Mouse (Mus musculus) bone marrow, adult 2 months (tissue): ENCODE results near the gene Gm10382. TPM values are rescaled to one million over a fixed set of nuclear protein-coding genes. Genes with fewer than 3 reads are reported as not detected.
A peak's percentile ranks its signal among the peaks of the same experiment; 100 is the strongest.

Experiments used
- H3K27ac ChIP-seq: fragments of 200-500 bp; 2 replicates; pipeline ENCODE4 v1.5.1; 2012; ENCODE audit warnings: low read depth, mild to moderate bottlenecking, control low read depth, inconsistent platforms, low read length; ENCODE audit not compliant: control insufficient read depth, poor library complexity, insufficient read depth
- H3K4me1 ChIP-seq: fragments of 200-500 bp; 2 replicates; pipeline ENCODE4 v1.6.1; 2011; ENCODE audit warnings: low read length; ENCODE audit not compliant: control insufficient read depth, insufficient read depth
- H3K4me3 ChIP-seq: fragments of 200-500 bp; replicated peaks from 2 replicates; pipeline ENCODE3; 2011; ENCODE audit warnings: mild to moderate bottlenecking, low read depth, low read length, control low read depth; ENCODE audit not compliant: control insufficient read depth
- CTCF ChIP-seq: fragments of 200-500 bp; IDR thresholded peaks from 2 replicates; pipeline ENCODE4 v1.5.1; 2011; ENCODE audit warnings: low read length, control low read depth; ENCODE audit not compliant: control insufficient read depth, insufficient read depth
- POLR2A ChIP-seq: fragments of 200-500 bp; IDR thresholded peaks from 2 replicates; pipeline ENCODE4 v1.6.1; 2011; ENCODE audit warnings: low read depth, mild to moderate bottlenecking, control low read depth, low read length, borderline replicate concordance; ENCODE audit not compliant: control insufficient read depth
- WGBS: fragments of 180-500 bp; shearing (Covaris S2); methylation state at CpG from one replicate; pipeline ENCODE4 v1.1.7; 2018; 5-methylcytosine and 5-hydroxymethylcytosine counted together
- polyA plus RNA-seq: library from polyadenylated mRNA; stranded (reverse); fragments of >200 nt; gene quantifications from 2 replicates; pipeline ENCODE4 v1.2.4, GENCODE M21; 2011; ENCODE audit warnings: low replicate concordance; ENCODE audit not compliant: missing spikeins, insufficient read depth, insufficient read length

The Gm10382 gene
- polyA plus RNA-seq, 1 experiment: not detected

DNA sequence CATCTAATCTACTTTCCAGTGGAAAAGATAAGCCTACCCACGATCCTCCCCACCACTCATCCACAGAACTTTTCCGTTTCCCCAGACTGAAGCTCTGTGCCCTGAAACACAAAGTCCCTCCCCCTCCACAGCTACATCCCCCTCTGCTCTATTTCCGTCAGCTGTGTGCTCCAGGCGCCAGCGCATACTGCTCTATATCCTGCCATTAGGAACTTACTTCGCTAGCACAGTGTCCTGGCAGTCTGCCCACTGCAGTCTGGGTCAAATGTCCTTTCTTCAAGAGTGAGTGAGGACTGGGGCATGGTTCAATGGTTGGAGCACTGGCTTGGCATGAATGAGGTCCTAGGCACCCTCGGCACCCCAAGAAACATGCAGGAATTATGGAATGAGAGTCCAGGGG is 25.2 kb upstream of the Gm10382 start:
- WGBS: 41% methylated on average over 7 of the region's 7 CpGs

DNA sequence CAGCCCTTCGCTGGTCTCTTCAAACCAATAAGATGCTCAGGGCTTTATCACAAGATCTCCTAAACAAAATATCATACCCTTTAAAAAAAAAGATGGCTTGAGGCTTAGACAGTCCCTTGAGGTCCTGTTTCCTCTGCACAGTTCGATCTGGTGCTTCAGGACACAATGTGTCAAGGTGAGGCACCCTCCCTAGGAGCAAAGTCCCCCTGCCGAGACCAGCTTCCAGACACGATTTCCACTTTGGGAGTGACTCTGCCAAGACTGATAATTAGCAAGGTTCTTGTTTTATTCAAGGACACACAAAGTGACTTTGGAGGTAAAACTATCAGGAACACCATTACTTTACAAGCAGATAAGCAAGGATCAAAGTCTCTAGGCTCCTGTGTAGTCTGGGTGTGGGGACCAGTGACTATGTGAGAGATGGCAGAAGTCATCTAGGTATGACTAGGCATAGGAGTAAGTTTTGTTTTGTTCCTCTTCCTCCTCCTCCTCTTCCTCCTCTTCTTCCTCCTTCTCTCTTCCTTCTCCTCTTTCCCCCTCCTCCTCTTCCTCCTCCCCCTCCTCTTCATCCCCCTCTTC is 24.2 kb upstream of the Gm10382 start:
- 75% methylated on average over 4 of the region's 4 CpGs for WGBS
- no peak overlapping the region for H3K27ac ChIP-seq
- TF ChIP-seq POLR2A (no peak), CTCF (no peak)

More for the DNA sequence above, 25.2 kb upstream of the Gm10382 start:
- H3K27ac ChIP-seq: no peak overlapping the region
- peaks cover 3% of the 10 kb centered on the region; the same call in 1 of the 2 replicates for H3K4me1 ChIP-seq
- H3K4me3 ChIP-seq: no peak overlapping the region
- TF ChIP-seq CTCF (no peak), POLR2A (no peak)

DNA sequence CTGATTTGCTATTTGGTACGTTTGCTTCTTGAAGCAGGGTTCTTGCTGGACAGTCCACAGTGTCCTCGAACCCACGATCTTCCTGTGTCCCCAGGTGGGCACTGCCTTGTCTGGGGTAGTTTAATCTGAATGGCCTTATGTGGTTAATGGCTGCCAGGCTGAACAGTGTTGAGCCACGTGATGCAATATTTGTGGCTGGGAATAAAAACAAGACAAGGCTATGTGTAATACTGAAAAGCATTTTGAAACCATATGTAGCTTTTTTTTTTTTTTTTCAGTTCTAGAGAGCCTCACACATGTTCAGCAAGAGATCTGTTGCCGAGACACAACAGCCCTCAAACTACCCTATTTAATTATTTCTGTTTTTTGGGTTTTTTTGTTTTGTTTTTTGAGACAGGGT is 21.0 kb upstream of the Gm10382 start:
- peaks cover 3% of the 10 kb centered on the region; the same call in 1 of the 2 replicates for H3K4me1 ChIP-seq
- TF ChIP-seq POLR2A (no peak), CTCF (no peak)
- no peak overlapping the region for H3K27ac ChIP-seq
- 43% methylated on average over 5 of the region's 5 CpGs for WGBS
- H3K4me3 ChIP-seq: no peak overlapping the region

More for the DNA sequence above, 24.2 kb upstream of the Gm10382 start:
- Histone ChIP-seq H3K4me3 (no peak overlapping the region), H3K4me1 (peaks cover 3% of the 10 kb centered on the region; the same call in 1 of the 2 replicates)

DNA sequence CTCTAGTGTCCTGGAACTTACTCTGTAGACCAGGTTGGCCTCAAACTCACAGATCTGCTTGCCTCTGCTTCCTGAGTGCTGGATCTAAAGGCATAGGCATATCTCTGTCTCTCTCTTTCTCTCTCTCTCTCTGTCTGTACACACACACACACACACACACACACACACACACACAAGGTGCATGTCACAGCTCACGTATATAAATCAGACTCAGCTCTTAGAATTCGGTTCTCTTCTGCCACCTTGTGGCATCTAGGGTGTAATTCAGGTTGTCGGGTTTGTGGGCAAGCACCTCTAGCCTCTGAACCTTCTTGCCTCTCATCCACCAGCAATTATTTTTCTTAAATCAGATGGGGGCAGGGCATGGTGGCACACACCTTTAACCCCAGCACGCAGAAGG is 20.6 kb upstream of the Gm10382 start:
- Histone ChIP-seq H3K4me3 (no peak overlapping the region), H3K4me1 (peaks cover 3% of the 10 kb centered on the region; the same call in 1 of the 2 replicates), H3K27ac (no peak overlapping the region)
- peak; percentile 63 for TF ChIP-seq CTCF
- TF ChIP-seq POLR2A: no peak
- 2% methylated on average over 4 of the region's 4 CpGs for WGBS

DNA sequence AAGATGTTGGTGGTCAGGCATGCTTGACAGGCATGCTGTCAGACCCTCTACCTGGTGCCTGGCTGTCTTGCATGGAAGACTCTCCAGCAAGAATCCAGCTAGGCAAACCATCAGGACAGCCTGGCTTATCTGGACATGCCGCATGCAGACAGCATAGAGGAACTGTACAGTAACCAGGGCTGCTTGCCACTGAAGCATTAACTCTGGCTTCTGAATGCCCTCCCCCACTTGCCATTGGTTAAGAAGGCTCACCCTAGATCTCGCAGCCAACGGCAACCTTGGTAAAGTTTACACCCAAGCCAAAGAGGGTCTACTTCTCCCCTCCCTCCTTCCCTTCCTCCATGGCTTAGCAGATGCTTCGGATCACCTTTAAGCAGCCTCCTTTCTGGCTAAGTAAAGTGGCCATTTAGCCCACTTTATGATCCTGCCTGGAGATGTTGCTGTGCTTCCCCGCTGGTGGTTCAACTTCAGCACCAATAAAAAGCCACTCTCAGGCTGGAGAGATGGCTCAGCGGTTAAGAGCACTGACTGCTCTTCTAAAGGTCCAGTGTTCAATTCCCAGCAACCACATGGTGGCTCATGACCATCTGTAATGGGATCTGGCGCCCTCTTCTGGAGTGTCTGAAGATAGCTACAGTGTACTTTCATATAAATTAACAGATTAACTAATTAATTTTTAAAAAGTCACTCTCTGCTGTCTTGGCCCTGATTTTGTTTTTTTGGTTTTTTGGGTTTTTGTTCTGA is 18.0 kb upstream of the Gm10382 start:
- TF ChIP-seq CTCF (peak; percentile 10; the same call in 1 of the 2 replicates), POLR2A (no peak)
- Histone ChIP-seq H3K4me1 (peaks cover 3% of the 10 kb centered on the region; the same call in 1 of the 2 replicates), H3K27ac (no peak overlapping the region), H3K4me3 (no peak overlapping the region)
- WGBS: 79% methylated on average over 7 of the region's 7 CpGs

- Histone ChIP-seq H3K27ac (no peak overlapping the region), H3K4me1 (peaks cover 3% of the 10 kb centered on the region; the same call in 1 of the 2 replicates), H3K4me3 (no peak overlapping the region)
- WGBS: 79% methylated on average over 4 of the region's 4 CpGs
- TF ChIP-seq POLR2A: no peak
- TF ChIP-seq CTCF: no peak
Observed at GRCm38 (mm10) chr5:125372027-125372426, 17.1 kb upstream of the Gm10382 start.

- Histone ChIP-seq H3K27ac (no peak overlapping the region; the same call in 1 of the 2 replicates), H3K4me1 (no peaks in the 10 kb centered on the region), H3K4me3 (no peak overlapping the region)
- no peak for TF ChIP-seq CTCF
- WGBS: 50% methylated on average over 2 of the region's 2 CpGs
Observed at GRCm38 (mm10) chr5:125375871-125376270, 13.3 kb upstream of the Gm10382 start.

- WGBS: 61% methylated on average over 7 of the region's 7 CpGs
- TF ChIP-seq CTCF: no peak
- no peak for TF ChIP-seq POLR2A
- Histone ChIP-seq H3K27ac (peak overlapping the region; percentile 88), H3K4me1 (no peaks in the 10 kb centered on the region), H3K4me3 (no peak overlapping the region)
Observed at GRCm38 (mm10) chr5:125377214-125377613, 11.9 kb upstream of the Gm10382 start.

DNA sequence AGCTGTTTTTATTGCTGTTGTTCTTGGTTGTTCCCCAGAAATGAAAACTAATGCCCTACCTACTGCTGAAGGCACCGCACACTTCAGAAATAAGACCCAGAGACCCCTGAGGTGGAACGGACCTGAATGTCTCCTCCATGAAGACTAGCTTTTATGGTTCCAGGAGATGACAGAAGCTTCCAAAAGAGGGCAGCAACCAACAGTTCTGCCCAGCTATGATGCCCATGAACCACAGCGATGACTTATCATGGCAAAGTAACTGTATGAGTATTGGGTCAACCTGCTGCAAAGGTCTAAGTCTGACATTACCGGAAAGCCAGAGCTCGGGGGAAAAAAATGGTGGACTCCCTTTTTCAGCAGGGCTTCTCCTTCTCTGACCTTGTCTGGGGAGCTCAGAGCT is 10.2 kb upstream of the Gm10382 start:
- no peak overlapping the region for H3K4me3 ChIP-seq
- H3K27ac ChIP-seq: no peak overlapping the region
- 50% methylated on average over 5 of the region's 5 CpGs for whole genome bisulfite sequencing
- H3K4me1 ChIP-seq: no peaks in the 10 kb centered on the region
- TF ChIP-seq CTCF: no peak; the same call in 1 of the 2 replicates
- no peak for TF ChIP-seq POLR2A
